In the genomic region with DNA sequence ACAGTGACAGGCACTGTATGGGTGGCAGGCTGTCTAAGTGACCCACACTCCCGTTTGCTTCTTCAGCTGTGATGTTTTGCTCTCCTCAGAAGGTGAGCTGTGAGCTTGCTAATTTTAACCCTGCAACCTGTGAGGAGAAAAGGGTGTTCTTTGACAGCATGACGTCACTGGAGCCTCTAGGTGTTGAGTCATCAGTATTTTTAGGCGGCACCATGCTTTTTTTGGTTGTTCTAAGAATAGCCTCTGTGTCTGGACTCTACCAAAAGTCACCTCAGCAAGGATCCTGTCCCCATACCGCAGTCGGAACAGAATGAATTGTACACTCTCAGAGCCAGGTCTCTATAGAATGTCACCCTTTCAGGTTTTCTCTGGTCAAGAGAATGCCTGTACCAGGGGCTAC, we compare ENCODE assay signal across 20 mouse cellular contexts. TPM values are rescaled to one million over a fixed set of nuclear protein-coding genes. Genes with fewer than 3 reads are reported as not detected.
DNase-seq lines count a peak whose midpoint lies in the region; TF ChIP-seq lines count a peak whose summit lies in the region.
"Had no signal": no experiment of that assay in that cellular context is flagged by ENCODE, and none has a peak within 500 bp of the region (broad histone marks: within the 10 kb centered on the region; RNA-seq: fewer than 3 reads in every experiment).

No protein-coding gene starts in this region.

- no peak overlapping the region for H3K4me2 ChIP-seq in CH12.LX (ENCODE audit: insufficient read depth, low read depth, poor library complexity, severe bottlenecking)
- H3K4me2 ChIP-seq: embryonic facial prominence, embryonic 15.5 days; hindbrain, embryonic 13.5 days; liver, embryonic 12.5 days; lung, embryonic 15.5 days; midbrain, embryonic 12.5 days had no signal

- no peaks in the 10 kb centered on the region for H3K79me2 ChIP-seq in CH12.LX (replicated peaks; ENCODE audit: control insufficient read depth, extremely low read depth, insufficient read depth, poor library complexity, severe bottlenecking)

- no peak overlapping the region for H3K9ac ChIP-seq in CH12.LX (ENCODE audit: insufficient read depth, low read depth)
- H3K9ac ChIP-seq: embryonic facial prominence, embryonic 15.5 days; hindbrain, embryonic 13.5 days; liver, embryonic 12.5 days; lung, embryonic 15.5 days; midbrain, embryonic 12.5 days had no signal

- no peak for TF ChIP-seq EP300 in CH12.LX (IDR thresholded peaks at IDR 0.05; ENCODE audit: low read length)

- no peaks in the 10 kb centered on the region for H3K27me3 ChIP-seq in CH12.LX (replicated peaks)
- H3K27me3 ChIP-seq in heart, embryonic 10.5 days (ENCODE audit: insufficient read depth, poor library complexity, severe bottlenecking): no peaks in the 10 kb centered on the region
- H3K27me3 ChIP-seq: embryonic facial prominence, embryonic 15.5 days; hindbrain, embryonic 13.5 days; liver, embryonic 12.5 days; lung, embryonic 15.5 days; midbrain, embryonic 12.5 days had no signal

- intact Hi-C loops in heart, postnatal 10 days (cut with DNase I): no loop called here

- dilution Hi-C loops in CH12.LX (cut with MboI; ENCODE audit: extremely low pct_ligation_motif_present, extremely low pct_unique_long_range_greater_than_20kb, low sequenced_read_pairs): no loop called here

- WGBS in heart, embryonic 10.5 days: 42% methylated on average over 5 of the region's 5 CpGs

- TF ChIP-seq RAD21 in CH12.LX (IDR thresholded peaks at IDR 0.05; ENCODE audit: low read depth, low read length): no peak

- no peaks in the 10 kb centered on the region for H3K36me3 ChIP-seq in CH12.LX (replicated peaks in 1 of 2; ENCODE audit: control insufficient read depth in 1 of 2, insufficient read depth in 1 of 2, low read length in 1 of 2)
- H3K36me3 ChIP-seq in heart, embryonic 10.5 days: no peaks in the 10 kb centered on the region
- H3K36me3 ChIP-seq: embryonic facial prominence, embryonic 15.5 days; hindbrain, embryonic 13.5 days; limb, embryonic 10.5 days; liver, embryonic 12.5 days; lung, embryonic 15.5 days; midbrain, embryonic 12.5 days had no signal

- no peak overlapping the region for H3K4me3 ChIP-seq in CH12.LX (replicated peaks in 1 of 3; ENCODE audit: low read depth in 2 of 3, low read length in 2 of 3, poor library complexity in 1 of 3)
- no peak overlapping the region; the same call in 1 of the 2 replicates for H3K4me3 ChIP-seq in heart, embryonic 10.5 days
- H3K4me3 ChIP-seq: embryonic facial prominence, embryonic 15.5 days; hindbrain, embryonic 13.5 days; layer of hippocampus, adult 2 months; limb, embryonic 10.5 days; liver, embryonic 12.5 days; lung, embryonic 15.5 days; midbrain, embryonic 12.5 days had no signal

- peak; percentile 34 for DNase-seq in cerebellum, adult 8-10 months
- no peak for DNase-seq in cerebellum, postnatal 4 days (ENCODE audit: low spot score in 2 of 2)
- DNase-seq in CH12.LX (ENCODE audit: extremely low read depth): peak; percentile 6
- DNase-seq in heart, embryonic 10.5 days (ENCODE audit: low spot score): no peak
- peak; percentile 60 to 78 for DNase-seq in heart, postnatal 10 days
- DNase-seq in urinary bladder, adult 2 months (ENCODE audit: low spot score): no peak
- no peak for DNase-seq in urinary bladder, adult 18-20 months (ENCODE audit: low spot score in 2 of 2)
- no peak for DNase-seq in Muller cell, postnatal 12 days (ENCODE audit: inconsistent ontology term)
- DNase-seq: B cell, adult 2 months; embryo, embryonic 11 days; right cerebral cortex, postnatal 4 days; thymus, adult 18-20 months had no signal

- no peak overlapping the region for H3K27ac ChIP-seq in CH12.LX (ENCODE audit: insufficient read depth, low read depth)
- peak overlapping the region; percentile 77 for H3K27ac ChIP-seq in heart, embryonic 10.5 days
- H3K27ac ChIP-seq: embryonic facial prominence, embryonic 15.5 days; hindbrain, embryonic 13.5 days; layer of hippocampus, adult 2 months; limb, embryonic 10.5 days; liver, embryonic 12.5 days; lung, embryonic 15.5 days; macrophage; midbrain, embryonic 12.5 days had no signal

- H3K4me1 ChIP-seq in CH12.LX (ENCODE audit: control insufficient read depth in 1 of 2, insufficient read depth in 2 of 2): peaks cover 0 to 6% of the 10 kb centered on the region in 2 experiments; a peak in 1 of 4 replicates
- H3K4me1 ChIP-seq in heart, embryonic 10.5 days: peaks cover 12% of the 10 kb centered on the region
- H3K4me1 ChIP-seq: embryonic facial prominence, embryonic 15.5 days; hindbrain, embryonic 13.5 days; limb, embryonic 10.5 days; liver, embryonic 12.5 days; lung, embryonic 15.5 days; midbrain, embryonic 12.5 days had no signal

- no peak for TF ChIP-seq POLR2A in CH12.LX (IDR thresholded peaks at IDR 0.05; ENCODE audit: low read depth, low read length)

- H3K9me3 ChIP-seq in CH12.LX (replicated peaks; ENCODE audit: low read length): peaks cover 2% of the 10 kb centered on the region
- H3K9me3 ChIP-seq in heart, embryonic 10.5 days: no peaks in the 10 kb centered on the region
- H3K9me3 ChIP-seq: embryonic facial prominence, embryonic 15.5 days; hindbrain, embryonic 13.5 days; limb, embryonic 10.5 days; liver, embryonic 12.5 days; lung, embryonic 15.5 days; midbrain, embryonic 12.5 days had no signal

- TF ChIP-seq CTCF in CH12.LX (conservative IDR thresholded peaks at IDR 0.05 in 1 of 2, IDR thresholded peaks at IDR 0.05 in 1 of 2; ENCODE audit: low read depth in 2 of 2, low read length in 2 of 2): no peak

- in situ Hi-C loops in CH12.LX (cut with MboI; ENCODE audit: low pct_ligation_motif_present, low pct_unique_long_range_greater_than_20kb, low sequenced_read_pairs): no loop called here

TF ChIP-seq in CH12.LX, 34 proteins besides CTCF, POLR2A, EP300 and RAD21:
- TF ChIP-seq JUND (conservative IDR thresholded peaks at IDR 0.05; ENCODE audit: low read depth, low read length) (no peak), CHD2 (IDR thresholded peaks at IDR 0.05; ENCODE audit: low read length) (no peak), TBP (conservative IDR thresholded peaks at IDR 0.05; ENCODE audit: low read depth, low read length) (no peak), UBTF (IDR thresholded peaks at IDR 0.05; ENCODE audit: low read depth, low read length) (no peak), MEF2A (IDR thresholded peaks at IDR 0.05; ENCODE audit: borderline replicate concordance, low read depth, low read length) (no peak; the same call in 1 of the 2 replicates), MYC (IDR thresholded peaks at IDR 0.05; ENCODE audit: low read depth, low read length) (no peak), RCOR1 (conservative IDR thresholded peaks at IDR 0.05; ENCODE audit: low read depth, low read length) (no peak), IRF4 (IDR thresholded peaks at IDR 0.05; ENCODE audit: low read depth, low read length) (no peak), TCF12 (IDR thresholded peaks at IDR 0.05; ENCODE audit: low read depth, low read length) (no peak), JUN (IDR thresholded peaks at IDR 0.05; ENCODE audit: insufficient read depth, low read depth, low read length) (no peak), USF1 (IDR thresholded peaks at IDR 0.05; ENCODE audit: low read depth, low read length) (no peak)

RNA-seq across cellular contexts. Expression of a gene that starts 54.0 kb away (rescaled TPM):
- total RNA-seq in CH12.LX (2012; rRNA removed) (not detected in 2 replicates), CH12.LX (2014; rRNA removed) (0.32 and 0.50 TPM in 2 replicates)
- polyA plus RNA-seq in CH12.LX (2012; ENCODE audit: insufficient read length, low read depth): 1.1 and 1.5 TPM in 2 replicates
- 14.5 and 28.9 TPM in 2 replicates for polyA plus RNA-seq in heart, embryonic 10.5 days (2016; fragmentation: Nextera tagmentation; extraction: Ambion mirVana)
- 100 to 1,000 TPM; 209 to 216 TPM for total RNA-seq in heart, postnatal 10 days (2021)
- 10.2 and 14.4 TPM in 2 replicates for polyA plus RNA-seq in urinary bladder, adult 2 months (2012; rRNA removed)
- polyA plus RNA-seq: macrophage had no signal

Comparison
In these comparisons a context has a peak if more than half of its experiments do, and no peak if none do; other contexts are left out.
1. DNase-seq: peak in cerebellum, adult 8-10 months (single experiment), CH12.LX (single experiment) and heart, postnatal 10 days (2 of 2); none in cerebellum, postnatal 4 days (0 of 2), heart, embryonic 10.5 days (single experiment), urinary bladder, adult 2 months (single experiment), urinary bladder, adult 18-20 months (0 of 2) and Muller cell, postnatal 12 days (single experiment).